Mouse (Mus musculus) kidney, embryonic 14.5 days (tissue): ENCODE measurements around the gene Zbtb8a. TPM values are rescaled to one million over a fixed set of nuclear protein-coding genes. Genes with fewer than 3 reads are reported as not detected.

ENCODE experiments used
- ATAC-seq: fragments of 200-750 bp; cut with Nextera tagmentation; 2 replicates; pipeline ENCODE4 v1.8.0; 2017; ENCODE audit warnings: moderate number of reproducible peaks, mild to moderate bottlenecking, moderate TSS enrichment, moderate library complexity; ENCODE audit not compliant: low FRiP score, low TSS enrichment
- H3K27ac ChIP-seq: fragments of 300-500 bp; sonication (generic); 2 replicates; pipeline ENCODE4 v1.5.1; 2014; ENCODE audit warnings: low read depth, mild to moderate bottlenecking, low read length, moderate library complexity, mixed read lengths
- H3K27me3 ChIP-seq: fragments of 300-500 bp; sonication (generic); 2 replicates; pipeline ENCODE4 v1.6.1; 2014; ENCODE audit warnings: mild to moderate bottlenecking, low read length; ENCODE audit not compliant: control insufficient read depth, insufficient read depth
- H3K36me3 ChIP-seq: fragments of 300-500 bp; sonication (generic); 2 replicates; pipeline ENCODE4 v1.6.1; 2014; ENCODE audit warnings: low read length, mixed read lengths; ENCODE audit not compliant: control insufficient read depth, insufficient read depth
- H3K4me1 ChIP-seq: fragments of 300-500 bp; sonication (generic); 2 replicates; pipeline ENCODE4 v1.6.1; 2014; ENCODE audit warnings: low read length, mixed read lengths; ENCODE audit not compliant: control insufficient read depth, insufficient read depth
- H3K4me2 ChIP-seq: fragments of 300-500 bp; sonication (generic); replicated peaks from 2 replicates; pipeline ENCODE4 v1.6.1; 2014; ENCODE audit warnings: low read depth, mild to moderate bottlenecking, low read length
- H3K4me3 ChIP-seq: fragments of 300-500 bp; sonication (generic); 2 replicates; pipeline ENCODE4 v1.5.1; 2014; ENCODE audit warnings: mild to moderate bottlenecking, low read length
- H3K9ac ChIP-seq: fragments of 300-500 bp; sonication (generic); 2 replicates; pipeline ENCODE4 v1.6.1; 2014; ENCODE audit warnings: low read depth, mild to moderate bottlenecking, low read length, moderate library complexity
- H3K9me3 ChIP-seq: fragments of 300-500 bp; sonication (generic); 2 replicates; pipeline ENCODE4 v1.6.1; 2016; ENCODE audit warnings: low read length; ENCODE audit not compliant: control insufficient read depth
- WGBS: fragments of 180-500 bp; shearing (Covaris S2); extraction: QIAGEN DNeasy Blood & Tissue Kit; methylation state at CpG from one replicate; pipeline ENCODE4 v1.1.7; 2014; 5-methylcytosine and 5-hydroxymethylcytosine counted together
- polyA plus RNA-seq: library from polyadenylated mRNA; unstranded; fragments of >200 nt; fragmentation: Nextera tagmentation; extraction: Ambion mirVana; gene quantifications from 2 replicates; pipeline ENCODE4 v1.2.1, GENCODE M21; 2014

Gene Zbtb8a
- polyA plus RNA-seq, 1 experiment from 2014 or later: 13.3 TPM

GRCm38 (mm10) chr4:129383586-129383985, 5.7 kb upstream of the Zbtb8a start:
- Histone ChIP-seq H3K27ac (no peak overlapping the region), H3K4me3 (no peak overlapping the region), H3K4me2 (no peak overlapping the region), H3K4me1 (0 out of 2 replicates have a peak, but pooled peaks cover 5% of the 10 kb centered on the region), H3K9ac (no peak overlapping the region), H3K36me3 (no peaks in the 10 kb centered on the region), H3K9me3 (no peaks in the 10 kb centered on the region), H3K27me3 (0 out of 2 replicates have a peak, but pooled peaks cover 3% of the 10 kb centered on the region)
- WGBS: 91% methylated on average over 3 of the region's 3 CpGs
- no peak for ATAC-seq

GRCm38 (mm10) chr4:129382488-129382887, 4.6 kb upstream of the Zbtb8a start:
- Histone ChIP-seq H3K9ac (no peak overlapping the region), H3K27ac (no peak overlapping the region), H3K4me2 (no peak overlapping the region), H3K4me3 (no peak overlapping the region), H3K4me1 (0 out of 2 replicates have a peak, but pooled peaks cover 5% of the 10 kb centered on the region), H3K27me3 (0 out of 2 replicates have a peak, but pooled peaks cover 3% of the 10 kb centered on the region), H3K36me3 (no peaks in the 10 kb centered on the region), H3K9me3 (no peaks in the 10 kb centered on the region)
- WGBS: 90% methylated on average over 2 of the region's 2 CpGs
- ATAC-seq: no peak

GRCm38 (mm10) chr4:129382029-129382428, 4.1 kb upstream of the Zbtb8a start:
- Histone ChIP-seq H3K4me2 (no peak overlapping the region), H3K9ac (no peak overlapping the region), H3K36me3 (no peaks in the 10 kb centered on the region), H3K9me3 (no peaks in the 10 kb centered on the region), H3K4me3 (no peak overlapping the region), H3K27me3 (0 out of 2 replicates have a peak, but pooled peaks cover 3% of the 10 kb centered on the region), H3K4me1 (peaks cover 5% of the 10 kb centered on the region; the same call in 1 of the 2 replicates), H3K27ac (no peak overlapping the region)
- WGBS: 91% methylated on average over 9 of the region's 9 CpGs
- ATAC-seq: no peak

- H3K36me3 ChIP-seq: no peaks in the 10 kb centered on the region
- H3K27ac ChIP-seq: no peak overlapping the region
- peaks cover 9% of the 10 kb centered on the region; the same call in 1 of the 2 replicates for H3K4me1 ChIP-seq
- WGBS: 75% methylated on average over 8 of the region's 8 CpGs
- H3K9ac ChIP-seq: no peak overlapping the region
- H3K4me3 ChIP-seq: no peak overlapping the region
- H3K9me3 ChIP-seq: no peaks in the 10 kb centered on the region
- no peak for ATAC-seq
- H3K4me2 ChIP-seq: no peak overlapping the region
- 0 out of 2 replicates have a peak, but pooled peaks cover 3% of the 10 kb centered on the region for H3K27me3 ChIP-seq
Measured at GRCm38 (mm10) chr4:129381148-129381547, 3.2 kb upstream of the Zbtb8a start.

GRCm38 (mm10) chr4:129379805-129380204, 1.9 kb upstream of the Zbtb8a start:
- Histone ChIP-seq H3K27me3 (0 out of 2 replicates have a peak, but pooled peaks cover 3% of the 10 kb centered on the region), H3K9ac (no peak overlapping the region), H3K4me3 (no peak overlapping the region), H3K4me2 (no peak overlapping the region), H3K4me1 (peaks cover 9% of the 10 kb centered on the region; the same call in 1 of the 2 replicates), H3K27ac (no peak overlapping the region), H3K36me3 (no peaks in the 10 kb centered on the region), H3K9me3 (no peaks in the 10 kb centered on the region)
- WGBS: 78% methylated on average over 3 of the region's 3 CpGs
- no peak for ATAC-seq

GRCm38 (mm10) chr4:129376961-129377545, 863 bp downstream of the Zbtb8a start:
- H3K36me3 ChIP-seq: no peaks in the 10 kb centered on the region
- H3K27me3 ChIP-seq: 0 out of 2 replicates have a peak, but pooled peaks cover 3% of the 10 kb centered on the region
- H3K4me1 ChIP-seq: peaks cover 4% of the 10 kb centered on the region; the same call in 1 of the 2 replicates
- under 1% methylated on average over 45 of the region's 68 CpGs for WGBS
- H3K9me3 ChIP-seq: no peaks in the 10 kb centered on the region
- peak overlapping the region; percentile 79 for H3K4me3 ChIP-seq
- peak overlapping the region; percentile 85 for H3K4me2 ChIP-seq
- peak overlapping the region; percentile 78 for H3K27ac ChIP-seq
- peak; percentile 66 for ATAC-seq
- peak overlapping the region; percentile 94 for H3K9ac ChIP-seq

GRCm38 (mm10) chr4:129375821-129376220, 2.1 kb downstream of the Zbtb8a start:
- Histone ChIP-seq H3K4me2 (no peak overlapping the region), H3K4me3 (no peak overlapping the region), H3K9ac (no peak overlapping the region), H3K36me3 (no peaks in the 10 kb centered on the region), H3K27ac (no peak overlapping the region), H3K9me3 (no peaks in the 10 kb centered on the region), H3K4me1 (peaks cover 4% of the 10 kb centered on the region; the same call in 1 of the 2 replicates), H3K27me3 (0 out of 2 replicates have a peak, but pooled peaks cover 3% of the 10 kb centered on the region)
- no peak for ATAC-seq
- WGBS: 72% methylated on average over 5 of the region's 5 CpGs

GRCm38 (mm10) chr4:129375000-129375399, 2.9 kb downstream of the Zbtb8a start:
- no peaks in the 10 kb centered on the region for H3K9me3 ChIP-seq
- no peak overlapping the region for H3K4me3 ChIP-seq
- no peak for ATAC-seq
- no peak overlapping the region for H3K4me2 ChIP-seq
- H3K27me3 ChIP-seq: 0 out of 2 replicates have a peak, but pooled peaks cover 3% of the 10 kb centered on the region
- no peaks in the 10 kb centered on the region for H3K36me3 ChIP-seq
- 36% methylated on average over 6 of the region's 6 CpGs for WGBS
- H3K4me1 ChIP-seq: peaks cover 4% of the 10 kb centered on the region; the same call in 1 of the 2 replicates
- H3K27ac ChIP-seq: no peak overlapping the region
- H3K9ac ChIP-seq: no peak overlapping the region

- H3K4me1 ChIP-seq: peaks cover 4% of the 10 kb centered on the region; the same call in 1 of the 2 replicates
- H3K4me2 ChIP-seq: no peak overlapping the region
- no peak for ATAC-seq
- no peak overlapping the region for H3K9ac ChIP-seq
- H3K9me3 ChIP-seq: no peaks in the 10 kb centered on the region
- H3K4me3 ChIP-seq: no peak overlapping the region
- 0 out of 2 replicates have a peak, but pooled peaks cover 3% of the 10 kb centered on the region for H3K27me3 ChIP-seq
- no peak overlapping the region for H3K27ac ChIP-seq
- 58% methylated on average over 11 of the region's 11 CpGs for WGBS
- H3K36me3 ChIP-seq: no peaks in the 10 kb centered on the region
Measured at GRCm38 (mm10) chr4:129374219-129374755, 3.6 kb downstream of the Zbtb8a start.
